ENCODE assay signal across 10 mouse cellular contexts in the genomic region with DNA sequence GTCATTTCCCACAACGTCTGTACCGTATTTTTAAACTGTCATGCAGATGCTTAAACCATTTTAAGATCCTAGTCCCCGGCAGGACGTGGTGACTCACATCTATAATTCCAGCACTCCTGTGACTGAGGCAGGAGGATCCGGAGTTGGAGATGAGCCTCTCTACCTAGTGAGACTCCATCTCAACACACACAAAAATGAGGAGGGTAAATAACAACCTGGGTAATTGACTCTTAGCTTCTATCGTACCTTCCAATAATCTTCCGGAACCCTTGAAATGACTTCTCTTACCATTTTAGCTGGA. TPM values are rescaled to one million over a fixed set of nuclear protein-coding genes. Genes with fewer than 3 reads are reported as not detected.
DNase-seq lines count a peak whose midpoint lies in the region; ATAC-seq and TF ChIP-seq lines count a peak whose summit lies in the region.
"Had no signal": no experiment of that assay in that cellular context is flagged by ENCODE, and none has a peak within 500 bp of the region (broad histone marks: within the 10 kb centered on the region; RNA-seq: fewer than 3 reads in every experiment).

No protein-coding gene starts in this region.

- H3K9me3 ChIP-seq in hindbrain, embryonic 11.5 days (ENCODE audit: control insufficient read depth, low read length) = no peaks in the 10 kb centered on the region
- H3K9me3 ChIP-seq in midbrain, embryonic 10.5 days (replicated peaks) = no peaks in the 10 kb centered on the region

- peak overlapping the region; percentile 64 for H3K27ac ChIP-seq in kidney, adult 2 months (ENCODE audit: insufficient read depth, low read depth, low read length)
- peak overlapping the region; percentile 96 for H3K27ac ChIP-seq in hindbrain, embryonic 11.5 days (ENCODE audit: low read depth, low read length)
- H3K27ac ChIP-seq in midbrain, embryonic 10.5 days (replicated peaks) = peak overlapping the region; percentile 97

- H3K4me3 ChIP-seq in kidney, adult 2 months (ENCODE audit: insufficient read depth, low read depth, low read length) = peak overlapping the region; percentile 70
- H3K4me3 ChIP-seq in hindbrain, embryonic 11.5 days (ENCODE audit: low read depth, low read length) = peak overlapping the region; percentile 83
- peak overlapping the region; percentile 91 for H3K4me3 ChIP-seq in midbrain, embryonic 10.5 days

- ATAC-seq in hindbrain, embryonic 11.5 days (ENCODE audit: low FRiP score) = peak; percentile 26

- H3K36me3 ChIP-seq in kidney, adult 2 months (ENCODE audit: control insufficient read depth, insufficient read depth, low read length) = no peaks in the 10 kb centered on the region
- H3K36me3 ChIP-seq in hindbrain, embryonic 11.5 days (ENCODE audit: control insufficient read depth, insufficient read depth, low read length) = no peaks in the 10 kb centered on the region
- 0 out of 2 replicates have a peak, but pooled peaks cover 4% of the 10 kb centered on the region for H3K36me3 ChIP-seq in midbrain, embryonic 10.5 days

- no peaks in the 10 kb centered on the region for H3K27me3 ChIP-seq in kidney, adult 2 months (replicated peaks; ENCODE audit: control insufficient read depth, insufficient read depth, low read length)
- no peaks in the 10 kb centered on the region for H3K27me3 ChIP-seq in hindbrain, embryonic 11.5 days (ENCODE audit: control insufficient read depth, insufficient read depth, low read length)
- H3K27me3 ChIP-seq in midbrain, embryonic 10.5 days (ENCODE audit: low read depth, poor library complexity, severe bottlenecking) = 0 out of 2 replicates have a peak, but pooled peaks cover 4% of the 10 kb centered on the region
- H3K27me3 ChIP-seq: Patski had no signal

- H3K4me2 ChIP-seq in hindbrain, embryonic 11.5 days (replicated peaks; ENCODE audit: low read depth, low read length) = peak overlapping the region; percentile 71

- 19% methylated on average over 7 of the region's 7 CpGs for WGBS in kidney, adult 2 months
- 15% methylated on average over 7 of the region's 7 CpGs for WGBS in hindbrain, embryonic 11.5 days
- WGBS in midbrain, embryonic 10.5 days = 15% methylated on average over 7 of the region's 7 CpGs

- H3K4me1 ChIP-seq in kidney, adult 2 months (ENCODE audit: control insufficient read depth, insufficient read depth, low read length) = no peaks in the 10 kb centered on the region
- H3K4me1 ChIP-seq in hindbrain, embryonic 11.5 days (replicated peaks; ENCODE audit: control insufficient read depth, insufficient read depth, low read length) = 0 out of 2 replicates have a peak, but pooled peaks cover 2% of the 10 kb centered on the region
- H3K4me1 ChIP-seq in midbrain, embryonic 10.5 days = peaks cover 18% of the 10 kb centered on the region

- no peak for TF ChIP-seq CTCF in kidney, adult 2 months (conservative IDR thresholded peaks at IDR 0.05; ENCODE audit: insufficient read depth, insufficient read length, low read depth, low read length)

- H3K9ac ChIP-seq in hindbrain, embryonic 11.5 days (ENCODE audit: low read depth, low read length) = peak overlapping the region; percentile 93

- DNase-seq in kidney, adult 2 months = no peak
- DNase-seq in kidney, adult 11 months = no peak
- DNase-seq in R1 (ENCODE audit: low read depth, low spot score) = peak; percentile 75
- DNase-seq in hindbrain, embryonic 11.5 days (ENCODE audit: low spot score) = no peak
- no peak for DNase-seq in midbrain, embryonic 10.5 days (ENCODE audit: low spot score)
- no peak for DNase-seq in right cerebral cortex, postnatal 4 days
- DNase-seq in frontal cortex, postnatal 25 days (ENCODE audit: low spot score in 2 of 2) = no peak
- DNase-seq in kidney, postnatal 14 days = no peak

- TF ChIP-seq POLR2A in kidney, adult 2 months (IDR thresholded peaks at IDR 0.05; ENCODE audit: low read depth, low read length) = no peak

RNA-seq across cellular contexts. Expression of a gene that starts 0.4 kb away (rescaled TPM):
- polyA plus RNA-seq in kidney, adult 2 months (2012; rRNA removed) = 6.4 and 6.9 TPM in 2 replicates
- polyA plus RNA-seq in hindbrain, embryonic 11.5 days (2014; fragmentation: Nextera tagmentation; extraction: Ambion mirVana) = 18.0 and 30.0 TPM in 2 replicates
- polyA plus RNA-seq in midbrain, embryonic 10.5 days (2016; fragmentation: Nextera tagmentation; extraction: Ambion mirVana) = 11.9 and 14.3 TPM in 2 replicates

RNA-seq across cellular contexts. Expression of a gene that starts 28.1 kb away (rescaled TPM):
- polyA plus RNA-seq in kidney, adult 2 months (2012; rRNA removed) = not detected in 2 replicates
- polyA plus RNA-seq in hindbrain, embryonic 11.5 days (2014; fragmentation: Nextera tagmentation; extraction: Ambion mirVana) = not detected in 2 replicates
- not detected in 2 replicates for polyA plus RNA-seq in midbrain, embryonic 10.5 days (2016; fragmentation: Nextera tagmentation; extraction: Ambion mirVana)
- polyA plus RNA-seq: gonadal fat pad, adult 2 months; Patski had no signal

RNA-seq across cellular contexts. Expression of a gene that starts 37.8 kb away (rescaled TPM):
- polyA plus RNA-seq in kidney, adult 2 months (2012; rRNA removed) = 12.5 and 16.1 TPM in 2 replicates
- 8.8 and 8.9 TPM in 2 replicates for polyA plus RNA-seq in hindbrain, embryonic 11.5 days (2014; fragmentation: Nextera tagmentation; extraction: Ambion mirVana)
- polyA plus RNA-seq in midbrain, embryonic 10.5 days (2016; fragmentation: Nextera tagmentation; extraction: Ambion mirVana) = 9.8 and 9.9 TPM in 2 replicates
